Mouse (Mus musculus): Measurements from ENCODE around the gene Mapk1.

DNA sequence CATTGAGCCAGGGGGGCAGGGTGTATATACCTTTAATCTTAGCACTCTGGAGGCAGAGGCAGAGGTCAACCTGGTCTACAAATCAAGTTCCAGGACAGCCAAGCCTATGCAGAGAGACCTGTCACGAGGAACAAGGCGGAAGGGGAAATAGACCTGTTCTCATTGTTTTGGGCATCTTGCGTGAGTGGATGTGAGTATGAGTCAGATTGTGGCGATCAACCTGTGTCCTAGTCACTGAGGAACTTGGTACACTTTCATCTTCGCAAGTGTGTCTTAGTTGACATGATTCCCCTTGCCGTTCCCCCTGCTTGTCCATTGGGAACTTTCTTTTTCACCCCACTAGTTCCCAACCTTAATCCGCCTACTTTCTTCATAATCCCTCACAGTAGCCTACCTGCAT, 26.9 kb downstream of the Mapk1 start:
- TF ChIP-seq POLR2A (IDR thresholded peaks at IDR 0.05; ENCODE audit: low read depth, low read length): no peak
- no peak for TF ChIP-seq CTCF (IDR thresholded peaks at IDR 0.05; ENCODE audit: extremely low read depth, insufficient read depth, insufficient read length, insufficient replicate concordance)

Measured in spleen, adult 2 months (tissue).